Mouse (Mus musculus): ENCODE data around the gene Mzt1.

- TF ChIP-seq CTCF (IDR thresholded peaks at IDR 0.05; ENCODE audit: low read depth) = no peak
- no peak for TF ChIP-seq EP300 (IDR thresholded peaks at IDR 0.05; ENCODE audit: low read depth)
Measured at GRCm38 (mm10) chr14:99022346-99023086, 23.4 kb downstream of the Mzt1 start.

All from liver, embryonic 14.5 days (tissue).